Mouse (Mus musculus): ENCODE measurements at regions not wholly inside any gene's neighbourhood (a gene's known extent, or its start where the extent isn't known, plus 50 kb on each side); places are given as distances from the start of the nearest gene placed in this dataset.

- no peak for DNase-seq
Measured at GRCm38 (mm10) chr19:59784401-59785046, 158.9 kb downstream of the Rab11fip2 start.

GRCm38 (mm10) chr19:59831304-59831703 lies 112.2 kb downstream of the Rab11fip2 start:
- no peak for DNase-seq

- no peak for DNase-seq
Measured at GRCm38 (mm10) chr19:59837138-59837537, 106.3 kb downstream of the Rab11fip2 start.

GRCm38 (mm10) chr19:59837628-59838027 lies 105.8 kb downstream of the Rab11fip2 start:
- DNase-seq, result no peak

GRCm38 (mm10) chr19:59844270-59844669 lies 99.2 kb downstream of the Rab11fip2 start:
- DNase-seq, result no peak

- no peak for DNase-seq
Measured at GRCm38 (mm10) chr19:59846807-59847206, 96.6 kb downstream of the Rab11fip2 start.

DNA sequence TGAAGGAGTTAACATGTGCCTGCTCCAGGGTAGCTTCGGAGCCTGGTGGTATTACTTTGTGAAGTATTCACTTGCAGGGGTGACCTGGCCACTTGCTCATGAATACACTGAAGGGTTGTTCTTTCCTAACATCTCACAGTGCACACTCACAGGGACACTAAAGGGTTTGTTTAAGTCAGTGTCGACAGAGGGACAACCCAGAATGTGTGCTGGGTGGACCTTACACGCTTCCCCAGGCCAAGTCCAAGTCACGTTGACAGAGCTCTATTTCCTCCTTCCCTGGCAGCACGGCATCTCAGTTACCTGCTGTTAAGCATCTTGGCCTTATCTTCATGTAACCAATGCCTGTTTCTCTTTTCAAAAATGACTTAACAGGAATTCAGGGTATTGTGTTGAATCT lies 92.8 kb downstream of the Rab11fip2 start:
- no peak for DNase-seq

GRCm38 (mm10) chr19:59852011-59852738 lies 91.3 kb downstream of the Rab11fip2 start:
- DNase-seq, result no peak

Measured in cerebellum, postnatal 25 days (tissue).